Mouse (Mus musculus) cortical plate, adult 2 months (tissue): ENCODE data around the gene Def8.

Experiments used
- CTCF ChIP-seq: fragments of 200-500 bp; IDR thresholded peaks from 2 replicates; pipeline ENCODE4 v1.5.1; 2011; ENCODE audit warnings: mild to moderate bottlenecking, control low read depth, low read length; ENCODE audit not compliant: insufficient read depth; ENCODE audit errors: extremely low read depth
- POLR2A ChIP-seq: fragments of 200-500 bp; IDR thresholded peaks from 2 replicates; pipeline ENCODE4 v1.6.1; 2011; ENCODE audit warnings: mild to moderate bottlenecking, low read length, control low read depth; ENCODE audit not compliant: insufficient read depth; ENCODE audit errors: extremely low read depth

DNA sequence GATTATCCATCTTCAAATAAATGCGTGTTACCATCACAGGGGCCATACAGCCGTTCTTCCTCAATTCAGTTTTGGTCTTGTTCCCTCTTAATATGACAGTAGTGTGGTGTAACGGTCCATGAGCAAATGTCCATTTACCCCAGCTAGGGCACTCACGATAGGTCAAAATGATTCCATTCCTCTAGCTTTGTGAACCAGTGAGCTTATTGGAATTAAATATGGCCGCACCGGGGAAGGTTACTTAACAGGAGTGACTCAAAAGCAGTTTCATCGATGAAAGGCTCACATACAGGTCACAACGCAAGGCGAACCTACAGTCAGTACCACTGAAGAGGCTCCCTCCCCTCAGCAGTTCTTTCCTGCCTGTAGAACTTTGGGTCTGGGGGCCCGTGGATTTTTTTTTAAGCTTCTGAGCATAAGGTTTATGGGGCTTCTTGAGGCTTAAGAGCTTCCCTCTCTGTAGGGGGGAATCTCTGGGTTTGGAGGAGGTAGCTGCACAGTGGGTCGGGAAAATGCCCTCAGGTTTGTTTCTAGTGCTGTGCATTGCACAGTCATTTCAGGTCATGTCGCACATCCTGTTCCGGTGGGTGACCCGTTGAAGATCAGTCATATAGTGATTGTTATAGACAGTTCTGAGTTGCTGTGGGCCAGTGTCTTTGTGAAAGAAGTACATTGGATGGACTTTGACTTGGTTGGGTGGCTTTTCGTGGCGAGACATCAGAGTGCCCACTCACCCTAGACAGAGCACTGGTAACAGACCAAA is 55.3 kb downstream of the Def8 start:
- TF ChIP-seq POLR2A, result 0 out of 2 replicates have a peak, but pooled peaks have one; percentile 21
- no peak for TF ChIP-seq CTCF
